Mouse (Mus musculus) right cerebral cortex, adult 2 months (tissue): ENCODE results near the gene Gm10226.
"Not testable (repeated sequence)": the region's sequence is repeated elsewhere in the genome, so short reads cannot be mapped to it uniquely, and the experiment has no call there.

Experiments
- DNase-seq, 2 experiments: peaks; one replicate each; pipeline ENCODE4 v3.0.0; 2021 to 2022; ENCODE audit warnings: low spot score in 2 of 2

The Gm10226 gene

GRCm38 (mm10) chr17:21691560-21691959 is at the start of gene Gm10226:
Gm10226 (plus strand) TSS chr17:21691860.
- DNase-seq, result no peak

GRCm38 (mm10) chr17:21648791-21649190 is 42.9 kb upstream of the Gm10226 start:
- no peak for DNase-seq

GRCm38 (mm10) chr17:21649936-21650335 is 41.7 kb upstream of the Gm10226 start:
- peak; percentile 2 to 3 for DNase-seq

DNA sequence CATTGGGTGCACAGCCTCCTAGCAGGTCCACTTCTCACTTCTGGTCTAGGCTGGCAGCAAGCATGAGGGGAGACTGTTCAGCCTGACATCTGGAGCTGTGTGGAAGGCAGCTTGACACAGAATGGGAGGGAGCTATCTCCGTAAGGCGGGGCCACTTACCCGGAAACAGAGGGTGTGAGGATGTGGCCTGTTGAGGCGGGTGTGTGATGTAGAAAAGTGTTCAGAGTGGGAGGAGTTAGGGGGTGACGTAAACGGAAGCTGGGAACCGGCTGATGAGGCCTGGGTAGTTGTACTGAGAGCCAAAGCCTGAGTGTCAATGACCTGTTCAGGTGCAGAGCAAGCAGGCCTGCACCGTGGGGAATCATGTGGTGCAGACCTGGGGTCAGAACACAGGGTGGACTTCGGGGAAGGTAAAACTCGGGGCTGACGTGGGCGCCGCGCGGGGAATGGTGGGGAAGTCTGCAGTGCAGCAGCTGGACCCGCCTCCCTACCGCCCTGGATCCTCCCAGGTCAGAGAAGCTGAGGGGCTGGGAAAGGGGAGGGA is 41.2 kb upstream of the Gm10226 start, which contains the start of gene Zfp983:
Zfp983 (plus strand) TSS at position 261 of the 544 bp plus-strand sequence.
- peak; percentile 62 to 73 for DNase-seq

DNA sequence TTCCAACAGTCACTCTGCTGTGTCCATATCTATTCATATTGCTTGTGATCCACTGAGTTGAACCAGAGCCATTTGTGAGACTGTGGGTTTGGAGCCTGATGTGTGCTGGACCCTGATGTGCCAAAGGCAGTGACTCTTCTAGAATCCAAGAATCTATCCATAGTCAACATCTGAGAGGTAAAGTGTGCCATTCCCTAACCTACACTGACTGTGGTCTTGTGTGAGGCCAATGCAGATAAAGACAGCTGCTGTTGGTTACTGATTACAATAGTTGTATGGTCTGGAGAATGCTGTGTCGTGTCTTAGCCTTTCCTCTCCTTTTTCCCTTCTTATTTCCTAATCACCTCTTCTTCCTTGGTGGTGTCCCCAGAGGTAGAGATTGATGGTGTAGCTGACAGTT is 12.8 kb upstream of the Gm10226 start:
- DNase-seq, result not testable (repeated sequence)

DNA sequence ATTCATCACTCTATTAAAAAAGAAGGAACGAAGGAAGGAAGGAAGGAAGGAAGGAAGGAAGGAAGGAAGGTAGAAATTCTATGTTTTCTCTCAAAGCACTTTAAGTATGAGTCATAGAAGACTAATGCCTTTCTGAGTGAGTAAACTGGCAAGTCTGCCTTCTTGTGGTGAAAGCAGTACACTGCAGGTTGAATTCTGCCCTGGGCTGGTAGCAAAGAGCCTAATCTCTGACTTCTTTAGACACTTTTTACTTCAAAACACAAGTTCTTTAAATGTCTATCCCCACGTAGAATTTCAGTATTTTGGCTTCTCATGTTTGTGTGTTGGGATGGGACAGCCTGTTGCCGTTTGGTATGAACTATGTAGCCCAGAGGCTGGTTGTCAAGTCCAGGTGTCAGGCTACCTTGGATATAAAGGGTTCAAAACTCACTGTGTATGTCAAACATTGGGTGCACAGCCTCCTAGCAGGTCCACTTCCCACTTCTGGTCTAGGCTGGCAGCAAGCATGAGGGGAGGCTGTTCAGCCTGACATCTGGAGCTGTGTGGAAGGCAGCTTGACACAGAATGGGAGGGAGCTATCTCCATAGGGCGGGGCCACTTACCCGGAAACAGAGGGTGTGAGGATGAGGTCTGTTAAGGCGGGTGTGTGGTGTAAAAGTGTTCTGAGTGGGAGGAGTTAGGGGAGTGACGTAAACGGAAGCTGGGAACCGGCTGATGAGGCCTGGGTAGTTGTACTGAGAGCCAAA is 12.2 kb upstream of the Gm10226 start:
- peak; percentile 71 to 83 for DNase-seq

DNA sequence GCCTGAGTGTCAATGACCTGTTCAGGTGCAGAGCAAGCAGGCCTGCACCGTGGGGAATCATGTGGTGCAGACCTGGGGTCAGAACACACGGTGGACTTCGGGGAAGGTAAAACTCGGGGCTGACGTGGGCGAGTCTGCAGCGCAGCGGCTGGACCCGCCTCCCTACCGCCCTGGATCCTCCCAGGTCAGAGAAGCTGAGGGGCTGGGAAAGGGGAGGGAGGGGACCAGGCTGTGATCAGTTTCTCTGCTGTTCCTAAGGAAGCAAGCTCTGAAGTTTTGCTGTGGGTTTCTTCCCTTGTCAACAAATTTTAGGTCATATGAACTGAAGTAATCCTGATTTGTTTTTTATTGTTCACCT is 11.7 kb upstream of the Gm10226 start:
- not testable (repeated sequence) for DNase-seq

DNA sequence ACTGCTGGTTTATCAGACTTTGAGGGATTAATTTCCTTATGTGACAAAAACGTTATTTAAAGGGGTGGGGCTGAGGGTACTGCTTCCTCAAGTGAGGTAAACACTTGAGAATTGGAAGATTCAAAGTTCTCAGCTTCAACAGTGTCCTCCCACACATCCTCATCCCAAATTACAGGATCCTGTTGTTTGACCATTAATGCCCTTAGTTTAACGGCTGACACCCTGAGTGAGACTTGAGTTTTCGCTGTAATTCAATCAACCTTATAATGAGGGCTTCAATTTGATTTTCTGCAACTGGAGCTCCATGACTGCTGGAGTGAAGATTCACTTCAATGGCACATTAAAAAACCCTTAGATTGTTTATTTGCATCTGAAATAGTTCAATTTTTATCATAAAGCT is 1.7 kb downstream of the Gm10226 start:
- no peak for DNase-seq

DNA sequence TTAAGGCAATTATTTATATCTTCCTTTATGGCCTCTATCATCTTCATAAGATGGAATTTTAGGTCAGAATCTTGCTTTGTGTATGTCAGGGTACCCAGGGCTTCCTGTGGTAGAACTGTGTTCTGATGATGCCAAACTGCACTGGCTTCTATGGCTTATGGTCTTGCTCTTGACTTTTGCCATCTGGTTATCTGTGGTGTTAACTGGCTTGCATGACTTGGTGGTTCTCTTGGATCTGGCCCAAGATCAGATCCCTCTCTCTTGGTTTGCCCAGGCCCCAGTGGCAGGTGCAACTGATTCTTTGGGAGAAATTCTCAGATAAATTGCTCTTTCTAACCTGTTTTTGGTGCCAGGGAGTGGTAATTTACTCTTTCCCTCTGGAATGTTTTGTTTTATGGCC is 4.4 kb downstream of the Gm10226 start:
- no peak for DNase-seq

- DNase-seq, result no peak
Observed at GRCm38 (mm10) chr17:21702281-21703240, 10.9 kb downstream of the Gm10226 start.

- DNase-seq, result no peak
Observed at GRCm38 (mm10) chr17:21703414-21703813, 11.8 kb downstream of the Gm10226 start.

- peak; percentile 76 to 86 for DNase-seq
Observed at GRCm38 (mm10) chr17:21707343-21707996, 15.8 kb downstream of the Gm10226 start, which contains the start of gene Zfp760. Zfp760 (plus strand) TSS chr17:21707741.

- DNase-seq, result no peak
Observed at GRCm38 (mm10) chr17:21708401-21708800, 16.7 kb downstream of the Gm10226 start.

DNA sequence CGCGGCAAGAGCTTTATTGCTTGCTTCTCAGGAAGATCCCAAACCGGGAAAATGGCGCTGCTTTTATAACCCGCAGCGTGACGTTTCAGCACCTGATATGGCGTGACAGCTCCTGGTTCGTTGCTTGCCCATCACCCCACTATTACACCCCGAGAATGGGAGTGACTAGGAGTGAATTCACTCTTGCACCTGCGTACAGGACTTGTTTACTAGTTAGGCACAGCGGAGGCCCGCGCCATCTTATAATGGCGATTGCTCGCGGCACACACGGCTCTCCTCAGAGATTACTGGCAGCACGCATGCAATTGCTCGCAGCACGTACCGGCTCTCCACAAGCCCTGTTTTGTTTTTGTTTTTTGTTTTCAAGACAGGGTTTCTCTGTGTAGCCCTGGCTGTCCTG is 38.8 kb downstream of the Gm10226 start, which contains the start of gene Zfp229:
Zfp229 (plus strand) TSS at position 301 of the 400 bp plus-strand sequence.
- not testable (repeated sequence) for DNase-seq

DNA sequence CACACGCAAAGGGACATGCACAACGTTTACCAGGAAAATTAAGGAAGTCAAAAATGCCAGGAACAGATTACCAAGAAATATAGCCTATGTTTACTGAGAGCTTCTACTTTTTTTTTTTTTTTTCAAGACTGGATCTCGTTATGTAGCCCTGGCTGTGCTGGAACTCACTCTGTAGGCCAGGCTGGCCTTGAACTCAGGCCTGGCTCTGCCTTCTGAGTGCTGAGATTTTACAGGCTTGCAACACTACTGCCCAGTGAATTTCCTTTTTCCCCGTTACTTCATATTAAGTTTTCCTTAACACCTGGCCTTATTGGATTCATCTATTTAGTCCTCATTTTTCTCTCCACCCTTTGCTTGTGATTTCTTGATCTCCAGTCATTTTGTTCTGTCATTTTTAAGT is 41.4 kb downstream of the Gm10226 start:
- DNase-seq, result no peak

DNA sequence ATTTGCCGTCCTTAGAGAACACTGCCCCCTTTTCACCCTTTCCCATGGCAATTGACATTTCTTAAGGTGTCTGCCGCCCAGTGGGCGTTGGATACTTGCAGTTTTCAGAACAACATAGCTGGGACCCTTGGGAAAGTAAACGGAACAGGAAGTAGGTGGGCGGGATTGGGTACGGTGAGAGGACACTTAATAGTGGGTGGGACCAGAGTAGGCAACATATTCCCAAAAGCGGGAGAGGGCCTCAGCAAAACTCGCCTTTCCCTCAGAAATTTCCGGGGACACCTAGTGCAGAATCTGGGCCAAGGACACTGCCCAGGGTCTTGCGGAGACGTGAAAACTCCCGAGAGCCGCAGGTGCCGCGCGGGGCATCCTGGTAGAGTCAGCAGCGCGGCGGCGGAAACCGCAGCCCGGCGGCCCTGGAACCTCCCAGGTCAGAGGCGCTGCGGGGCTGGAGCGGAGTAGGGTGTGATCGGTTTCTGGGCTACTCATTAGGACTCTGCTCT is 41.9 kb downstream of the Gm10226 start:
- peak; percentile 51 to 71 for DNase-seq
